In the genomic region with DNA sequence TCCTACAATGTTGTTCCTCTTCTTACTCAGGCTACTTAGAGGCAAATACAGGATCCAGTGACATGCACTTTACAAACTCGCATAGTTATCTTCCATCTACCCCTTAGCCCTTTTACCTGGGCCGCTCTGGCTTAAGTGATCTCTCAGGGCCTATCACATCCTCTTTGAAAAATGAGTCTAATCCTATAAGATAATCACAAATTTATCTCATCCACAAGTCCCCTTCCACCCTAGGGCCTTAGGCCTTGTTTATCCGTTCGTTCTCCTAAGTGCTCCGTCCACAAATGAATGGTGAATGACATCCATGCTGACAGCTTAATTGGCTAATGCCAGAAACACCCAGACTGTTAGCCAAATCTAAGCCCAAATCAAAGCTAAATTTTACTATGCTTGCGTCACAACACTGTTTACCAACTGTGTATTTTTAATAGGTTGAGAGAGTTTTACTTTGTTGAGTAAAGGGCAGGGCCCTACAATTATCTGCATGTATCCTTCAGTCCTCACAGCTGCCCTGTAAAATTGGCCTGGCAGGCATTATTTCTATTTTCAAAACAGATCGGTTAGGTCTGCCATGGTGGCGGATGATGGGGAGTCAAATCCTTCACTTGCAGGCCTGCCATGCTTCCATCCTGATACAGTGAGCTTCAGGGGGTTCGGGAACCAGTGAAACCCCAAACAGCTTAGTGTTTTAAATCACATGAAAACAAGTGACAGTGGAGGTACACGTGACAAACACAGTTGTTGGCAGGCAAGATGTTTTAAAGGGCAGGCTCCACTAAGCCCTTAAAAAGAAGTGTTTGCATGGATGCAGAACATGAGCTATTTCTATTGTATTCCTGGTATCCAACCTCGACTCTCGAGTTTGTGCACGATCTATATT, we compare ENCODE assay signal across 9 mouse cellular contexts. TPM values are rescaled to one million over a fixed set of nuclear protein-coding genes. Genes with fewer than 3 reads are reported as not detected.
DNase-seq lines count a peak whose midpoint lies in the region; ATAC-seq and TF ChIP-seq lines count a peak whose summit lies in the region.
"Had no signal": no experiment of that assay in that cellular context is flagged by ENCODE, and none has a peak within 500 bp of the region (broad histone marks: within the 10 kb centered on the region; RNA-seq: fewer than 3 reads in every experiment).

No protein-coding gene starts in this region.

- H3K27me3 ChIP-seq in hindbrain, embryonic 15.5 days = no peaks in the 10 kb centered on the region
- no peaks in the 10 kb centered on the region for H3K27me3 ChIP-seq in midbrain, postnatal 0 days (ENCODE audit: insufficient read depth, low read length)
- H3K27me3 ChIP-seq: limb, embryonic 15.5 days had no signal

- no peak for ATAC-seq in hindbrain, embryonic 15.5 days (ENCODE audit: low FRiP score, low read depth)
- ATAC-seq in midbrain, postnatal 0 days (ENCODE audit: low FRiP score) = no peak

- peak overlapping the region; percentile 72 for H3K4me2 ChIP-seq in hindbrain, embryonic 15.5 days
- peak overlapping the region; percentile 84 for H3K4me2 ChIP-seq in midbrain, postnatal 0 days (ENCODE audit: low read depth, low read length, poor library complexity, severe bottlenecking)

- peak; percentile 39 for DNase-seq in adrenal gland, adult 2 months
- no peak for DNase-seq in adrenal gland, adult 8-10 months
- no peak for DNase-seq in left cerebral cortex, adult 2 months (ENCODE audit: extremely low spot score in 1 of 2, low spot score in 2 of 2)
- DNase-seq in left cerebral cortex, adult 11 months (ENCODE audit: low spot score) = no peak
- peak; percentile 34 for DNase-seq in midbrain, postnatal 0 days (ENCODE audit: low spot score)
- DNase-seq in yolk sac, embryonic 10.5 days (ENCODE audit: low spot score) = no peak
- DNase-seq in right cerebral cortex, postnatal 25 days = no peak

- WGBS in hindbrain, embryonic 15.5 days = 66% methylated on average over 13 of the region's 13 CpGs
- 38% methylated on average over 13 of the region's 13 CpGs for WGBS in midbrain, postnatal 0 days

- H3K9ac ChIP-seq in hindbrain, embryonic 15.5 days = no peak overlapping the region
- H3K9ac ChIP-seq in midbrain, postnatal 0 days (replicated peaks; ENCODE audit: low read length, poor library complexity, severe bottlenecking) = 0 out of 2 replicates have a peak overlapping the region, but pooled peaks have one; percentile 19

- no peak for TF ChIP-seq CTCF in left cerebral cortex, adult 2 months (IDR thresholded peaks at IDR 0.05)
- TF ChIP-seq CTCF in midbrain, postnatal 0 days (IDR thresholded peaks at IDR 0.05) = no peak

- H3K27ac ChIP-seq in left cerebral cortex, adult 2 months = peak overlapping the region; percentile 94; the same call in 1 of the 2 replicates
- no peak overlapping the region for H3K27ac ChIP-seq in hindbrain, embryonic 15.5 days (replicated peaks)
- H3K27ac ChIP-seq in midbrain, postnatal 0 days (ENCODE audit: low read depth, low read length) = no peak overlapping the region
- H3K27ac ChIP-seq: limb, embryonic 15.5 days had no signal

- H3K36me3 ChIP-seq in hindbrain, embryonic 15.5 days = no peaks in the 10 kb centered on the region
- no peaks in the 10 kb centered on the region for H3K36me3 ChIP-seq in midbrain, postnatal 0 days (ENCODE audit: insufficient read depth, low read length)
- H3K36me3 ChIP-seq: limb, embryonic 15.5 days had no signal

- H3K4me1 ChIP-seq in hindbrain, embryonic 15.5 days (replicated peaks) = peaks cover 15% of the 10 kb centered on the region
- H3K4me1 ChIP-seq in midbrain, postnatal 0 days (ENCODE audit: insufficient read depth, low read length) = peaks cover 8% of the 10 kb centered on the region; the same call in 1 of the 2 replicates

- H3K9me3 ChIP-seq in hindbrain, embryonic 15.5 days = no peaks in the 10 kb centered on the region
- H3K9me3 ChIP-seq in midbrain, postnatal 0 days (ENCODE audit: low read length) = no peaks in the 10 kb centered on the region
- H3K9me3 ChIP-seq: limb, embryonic 15.5 days had no signal

- intact Hi-C loops in left cerebral cortex, adult 2 months (cut with DNase I) = no loop called here

- peak overlapping the region; percentile 88 for H3K4me3 ChIP-seq in left cerebral cortex, adult 2 months
- 0 out of 2 replicates have a peak overlapping the region, but pooled peaks have one; percentile 86 for H3K4me3 ChIP-seq in hindbrain, embryonic 15.5 days
- peak overlapping the region; percentile 80 for H3K4me3 ChIP-seq in midbrain, postnatal 0 days (ENCODE audit: low read depth, low read length)

RNA-seq across cellular contexts. Expression of gene Chpt1, which starts 1.7 kb away (rescaled TPM):
- 100 to 1,000 TPM; 321 to 425 TPM for total RNA-seq in adrenal gland, adult 2 months (2021)
- polyA plus RNA-seq in adrenal gland, adult 2 months (2012; rRNA removed) = 254 and 337 TPM in 2 replicates
- total RNA-seq in adrenal gland, adult 8-10 months (2022) = 100 to 1,000 TPM in 3 of 4 experiments, 10 to 100 TPM in 1; 96.9 to 281 (median 196) TPM
- 10 to 100 TPM; 36.5 to 39.8 TPM for total RNA-seq in left cerebral cortex, adult 2 months (2021)
- polyA plus RNA-seq in hindbrain, embryonic 15.5 days (2015; fragmentation: Nextera tagmentation; extraction: Ambion mirVana) = 20.1 and 21.6 TPM in 2 replicates
- 26.9 and 28.5 TPM in 2 replicates for total RNA-seq in midbrain, postnatal 0 days (2014; rRNA removed)
- 27.2 and 27.3 TPM in 2 replicates for polyA plus RNA-seq in midbrain, postnatal 0 days (2015; fragmentation: Nextera tagmentation; extraction: Ambion mirVana)

RNA-seq across cellular contexts. Expression of gene Sycp3, which starts 42.8 kb away (rescaled TPM):
- 1 to 10 TPM; 2.1 to 2.4 TPM for total RNA-seq in adrenal gland, adult 2 months (2021)
- not detected in 2 replicates for polyA plus RNA-seq in adrenal gland, adult 2 months (2012; rRNA removed)
- 1 to 10 TPM; 1.2 to 3.2 (median 1.7) TPM for total RNA-seq in adrenal gland, adult 8-10 months (2022)
- under 1 TPM; 0.41 to 0.72 TPM for total RNA-seq in left cerebral cortex, adult 2 months (2021)
- polyA plus RNA-seq in hindbrain, embryonic 15.5 days (2015; fragmentation: Nextera tagmentation; extraction: Ambion mirVana) = 0.30 and 0.31 TPM in 2 replicates
- not detected in 2 replicates for total RNA-seq in midbrain, postnatal 0 days (2014; rRNA removed)
- 1.2 and 1.4 TPM in 2 replicates for polyA plus RNA-seq in midbrain, postnatal 0 days (2015; fragmentation: Nextera tagmentation; extraction: Ambion mirVana)
- polyA plus RNA-seq: limb, embryonic 15.5 days had no signal

Comparison
In these comparisons a context has a peak if more than half of its experiments do, and no peak if none do; other contexts are left out.
1. DNase-seq: peak in adrenal gland, adult 2 months (single experiment) and midbrain, postnatal 0 days (single experiment); none in adrenal gland, adult 8-10 months (single experiment), left cerebral cortex, adult 2 months (0 of 2), left cerebral cortex, adult 11 months (single experiment), yolk sac, embryonic 10.5 days (single experiment) and right cerebral cortex, postnatal 25 days (single experiment).
2. Peak in every context shown above with its lines, with median percentiles within 50 percentile points of each other: H3K4me3 ChIP-seq.